Mouse (Mus musculus) cerebellum, adult 2 months (tissue): ENCODE results near the gene Vnn1. TPM values are rescaled to one million over a fixed set of nuclear protein-coding genes. Genes with fewer than 3 reads are reported as not detected.

ENCODE experiments used
- DNase-seq, 2 experiments: peaks; one replicate each; pipeline ENCODE4 v3.0.0; 2021
- H3K27ac ChIP-seq: fragments of 200-500 bp; 2 replicates; pipeline ENCODE4 v1.5.1; 2012; ENCODE audit warnings: low read length, control low read depth, inconsistent platforms; ENCODE audit not compliant: insufficient read depth
- H3K27me3 ChIP-seq: fragments of 200-500 bp; 2 replicates; pipeline ENCODE4 v1.6.1; 2012; ENCODE audit warnings: inconsistent platforms, mild to moderate bottlenecking, low read length, moderate library complexity; ENCODE audit not compliant: control insufficient read depth, insufficient read depth
- H3K4me1 ChIP-seq: fragments of 200-500 bp; 2 replicates; pipeline ENCODE4 v1.6.1; 2011; ENCODE audit warnings: low read length; ENCODE audit not compliant: control insufficient read depth, insufficient read depth
- H3K4me3 ChIP-seq: fragments of 200-500 bp; replicated peaks from 2 replicates; pipeline ENCODE3; 2011; ENCODE audit warnings: mild to moderate bottlenecking, low read depth, low read length, control low read depth; ENCODE audit not compliant: insufficient read depth
- CTCF ChIP-seq: fragments of 200-500 bp; IDR thresholded peaks from 2 replicates; pipeline ENCODE4 v1.5.1; 2011; ENCODE audit warnings: low read depth, mild to moderate bottlenecking, control low read depth, low read length, moderate library complexity, borderline replicate concordance; ENCODE audit not compliant: insufficient read depth
- POLR2A ChIP-seq: fragments of 200-500 bp; IDR thresholded peaks from 2 replicates; pipeline ENCODE4 v1.6.1; 2011; ENCODE audit warnings: low read length, control low read depth, borderline replicate concordance; ENCODE audit not compliant: insufficient read depth
- WGBS: fragments of 180-500 bp; shearing (Covaris S2); methylation state at CpG from one replicate; pipeline ENCODE4 v1.1.7; 2018; 5-methylcytosine and 5-hydroxymethylcytosine counted together
- polyA plus RNA-seq: library from polyadenylated mRNA; depleted of rRNA; stranded (reverse); fragments of >200 nt; gene quantifications from 2 replicates; pipeline ENCODE4 v1.2.3, GENCODE M21; 2012

The Vnn1 gene
- polyA plus RNA-seq, 1 experiment = 0.05 TPM

GRCm38 (mm10) chr10:23892987-23893386 is 1.5 kb upstream of the Vnn1 start:
- 92% methylated on average over 1 of the region's 1 CpGs for WGBS
- Histone ChIP-seq H3K4me1 (no peaks in the 10 kb centered on the region), H3K4me3 (no peak overlapping the region), H3K27ac (no peak overlapping the region), H3K27me3 (no peaks in the 10 kb centered on the region)
- DNase-seq = no peak
- TF ChIP-seq POLR2A (no peak), CTCF (no peak)

DNA sequence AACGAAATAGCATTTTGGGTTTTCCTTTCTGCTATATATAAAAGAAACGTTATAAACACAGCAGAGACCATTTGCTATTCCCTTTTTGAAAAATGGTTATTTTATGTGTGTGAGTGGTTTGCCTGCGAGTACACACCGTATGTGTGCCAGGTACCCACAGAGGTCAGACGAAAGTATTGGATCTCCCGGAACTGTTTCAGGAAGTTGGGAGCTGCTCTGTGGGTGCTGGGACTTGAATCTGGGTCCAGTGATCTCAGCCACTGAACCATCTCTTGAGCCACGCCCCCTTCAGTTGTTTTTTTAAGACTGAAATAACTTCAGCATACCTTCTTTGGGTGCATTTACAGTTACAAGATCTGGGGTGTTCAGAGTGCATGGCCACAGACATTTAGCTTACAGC is 888 bp downstream of the Vnn1 start:
- Histone ChIP-seq H3K4me3 (no peak overlapping the region), H3K27ac (no peak overlapping the region), H3K4me1 (no peaks in the 10 kb centered on the region), H3K27me3 (no peaks in the 10 kb centered on the region)
- WGBS = 78% methylated on average over 7 of the region's 7 CpGs
- no peak for DNase-seq
- TF ChIP-seq CTCF (no peak), POLR2A (no peak)

DNA sequence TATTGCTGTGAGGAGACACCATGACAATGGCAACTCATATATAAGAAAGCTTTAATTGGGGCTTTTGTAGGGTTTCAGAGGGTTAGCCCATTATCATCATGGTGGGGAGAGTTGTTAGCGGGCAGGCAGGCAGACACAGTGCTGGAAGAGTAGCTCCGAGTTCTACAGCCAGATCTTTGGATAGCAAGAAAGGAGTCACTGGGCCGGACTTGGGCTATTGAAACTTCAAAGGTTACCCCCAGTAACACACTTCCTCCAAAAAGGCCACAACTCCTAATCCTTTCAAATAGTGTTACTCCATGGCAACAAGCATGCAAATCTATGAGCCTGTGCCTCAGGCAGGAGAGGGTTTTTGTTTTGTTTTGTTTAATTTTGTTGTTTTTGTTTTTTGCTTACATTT is 6.6 kb downstream of the Vnn1 start:
- no peak overlapping the region for H3K4me3 ChIP-seq
- H3K27ac ChIP-seq = no peak overlapping the region
- H3K4me1 ChIP-seq = no peaks in the 10 kb centered on the region
- TF ChIP-seq CTCF = no peak
- no peak for TF ChIP-seq POLR2A
- DNase-seq = no peak
- H3K27me3 ChIP-seq = no peaks in the 10 kb centered on the region
- WGBS = 64% methylated on average over 3 of the region's 3 CpGs

DNA sequence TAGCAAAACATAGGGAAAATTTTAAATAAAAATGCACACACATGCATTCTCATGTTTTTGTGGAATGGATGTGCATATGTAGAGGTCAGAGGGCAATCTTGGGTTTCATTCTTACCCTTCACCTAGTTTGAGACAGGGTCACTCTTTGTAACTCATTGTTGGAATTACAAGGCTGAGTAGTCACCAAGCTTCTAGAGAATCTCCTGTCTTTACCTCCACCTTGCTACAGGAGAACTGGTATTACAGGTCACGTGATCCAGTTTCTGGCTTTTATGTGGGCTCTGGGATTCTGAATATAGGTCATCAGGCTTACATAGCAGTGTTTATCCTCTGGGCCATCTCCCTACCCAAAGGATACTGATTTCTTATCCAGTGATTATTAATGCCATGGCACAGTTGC is 11.2 kb downstream of the Vnn1 start:
- DNase-seq = no peak
- no peaks in the 10 kb centered on the region for H3K4me1 ChIP-seq
- no peak overlapping the region for H3K27ac ChIP-seq
- no peaks in the 10 kb centered on the region for H3K27me3 ChIP-seq
- H3K4me3 ChIP-seq = no peak overlapping the region
- 80% methylated on average over 1 of the region's 1 CpGs for WGBS
- TF ChIP-seq CTCF (no peak), POLR2A (no peak)

DNA sequence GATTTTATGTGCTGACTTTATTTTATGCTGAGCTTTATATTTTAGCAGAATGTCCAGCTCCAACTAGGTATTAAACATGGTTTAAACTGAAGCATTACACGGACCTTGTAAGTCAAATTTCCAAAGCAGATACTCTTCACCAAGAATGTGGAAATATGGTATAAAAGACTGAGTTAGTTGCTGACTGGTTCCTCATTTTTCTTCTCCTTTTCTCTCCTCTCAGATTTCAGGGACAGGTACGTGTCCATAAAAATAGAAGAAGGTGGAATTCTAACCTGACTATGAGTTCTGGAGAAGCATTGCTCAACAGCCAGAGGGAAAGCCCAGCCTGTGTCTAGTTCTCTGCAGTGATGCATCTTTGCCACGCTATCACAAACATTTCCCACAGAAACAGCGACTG is 25.6 kb downstream of the Vnn1 start, which contains the start of gene Taar1:
TSS of gene Taar1 (plus strand) at position 301 of the 400 bp plus-strand sequence.
- DNase-seq = no peak
- no peaks in the 10 kb centered on the region for H3K4me1 ChIP-seq
- no peaks in the 10 kb centered on the region for H3K27me3 ChIP-seq
- WGBS = 94% methylated on average over 4 of the region's 4 CpGs
- TF ChIP-seq CTCF = no peak
- no peak for TF ChIP-seq POLR2A
- no peak within 1 kb of the TSS for H3K4me3 ChIP-seq
- no peak within 1 kb of the TSS for H3K27ac ChIP-seq

GRCm38 (mm10) chr10:23922468-23922867 is 28.0 kb downstream of the Vnn1 start:
- H3K27me3 ChIP-seq = no peaks in the 10 kb centered on the region
- WGBS = 78% methylated on average over 3 of the region's 3 CpGs

GRCm38 (mm10) chr10:23923941-23924340 is 29.5 kb downstream of the Vnn1 start:
- Histone ChIP-seq H3K27me3 (no peaks in the 10 kb centered on the region), H3K4me3 (no peak overlapping the region), H3K27ac (no peak overlapping the region), H3K4me1 (no peaks in the 10 kb centered on the region)
- DNase-seq = no peak
- TF ChIP-seq POLR2A = no peak
- WGBS = 87% methylated on average over 2 of the region's 2 CpGs

More at GRCm38 (mm10) chr10:23922468-23922867, 28.0 kb downstream of the Vnn1 start:
- no peak for DNase-seq
- Histone ChIP-seq H3K27ac (no peak overlapping the region), H3K4me1 (no peaks in the 10 kb centered on the region), H3K4me3 (no peak overlapping the region)
- no peak for TF ChIP-seq CTCF
- TF ChIP-seq POLR2A = no peak

- no peaks in the 10 kb centered on the region for H3K4me1 ChIP-seq
- DNase-seq = no peak
- no peak overlapping the region for H3K27ac ChIP-seq
- WGBS = 56% methylated on average over 4 of the region's 4 CpGs
- no peaks in the 10 kb centered on the region for H3K27me3 ChIP-seq
- H3K4me3 ChIP-seq = no peak overlapping the region
- TF ChIP-seq POLR2A (no peak), CTCF (no peak)
Measured at GRCm38 (mm10) chr10:23937613-23938012, 43.1 kb downstream of the Vnn1 start.
